Mouse (Mus musculus): ENCODE data around the gene Gstt4. TPM values are rescaled to one million over a fixed set of nuclear protein-coding genes. Genes with fewer than 3 reads are reported as not detected.
"Not testable (repeated sequence)": the region's sequence is repeated elsewhere in the genome, so short reads cannot be mapped to it uniquely, and the experiment has no call there.

The Gstt4 gene
- not detected in 2 replicates for polyA plus RNA-seq (2014; fragmentation: Nextera tagmentation; extraction: Ambion mirVana)

DNA sequence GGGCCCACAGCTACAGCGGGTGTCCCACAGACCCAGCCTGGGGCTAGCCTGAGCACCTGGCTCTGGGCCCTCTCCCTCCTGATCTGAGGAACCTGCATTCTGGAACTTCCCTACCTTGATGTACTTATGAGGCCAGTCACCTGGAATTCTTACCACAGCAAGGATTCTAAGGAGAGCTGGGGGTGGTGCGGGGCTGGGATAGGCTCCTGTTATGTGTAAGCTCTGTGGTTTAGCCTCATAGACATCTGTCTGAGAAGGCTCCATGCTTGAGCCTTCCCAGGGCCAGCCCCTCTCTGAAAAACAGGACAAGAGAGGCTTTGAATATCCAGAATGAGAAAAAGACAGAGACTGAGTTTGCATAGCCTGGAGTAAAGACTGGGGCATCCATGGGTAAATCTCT, at the start of gene Gstt4:
TSS of gene Gstt4 (minus strand) at position 101 of the 400 bp plus-strand sequence.
- no peaks in the 10 kb centered on the region for H3K4me1 ChIP-seq (replicated peaks; ENCODE audit: control insufficient read depth, insufficient read depth, low read length)
- no peak within 1 kb of the TSS for H3K4me3 ChIP-seq (ENCODE audit: low read depth, low read length)
- H3K4me2 ChIP-seq (ENCODE audit: low read length), result no peak within 1 kb of the TSS
- DNase-seq (ENCODE audit: low spot score) (no peak), ATAC-seq (replicated peaks; ENCODE audit: low FRiP score, low TSS enrichment, low read depth) (no peak)
- 95% methylated on average over 2 of the region's 2 CpGs for whole genome bisulfite sequencing
- no peaks in the 10 kb centered on the region for H3K27me3 ChIP-seq (replicated peaks; ENCODE audit: control insufficient read depth, insufficient read depth, low read length)
- H3K27ac ChIP-seq (ENCODE audit: low read depth), result no peak within 1 kb of the TSS
- H3K9me3 ChIP-seq (ENCODE audit: control insufficient read depth, low read length), result no peaks in the 10 kb centered on the region
- H3K36me3 ChIP-seq (ENCODE audit: control insufficient read depth, insufficient read depth, low read length), result no peaks in the 10 kb centered on the region
- H3K9ac ChIP-seq (ENCODE audit: low read length), result no peak within 1 kb of the TSS

DNA sequence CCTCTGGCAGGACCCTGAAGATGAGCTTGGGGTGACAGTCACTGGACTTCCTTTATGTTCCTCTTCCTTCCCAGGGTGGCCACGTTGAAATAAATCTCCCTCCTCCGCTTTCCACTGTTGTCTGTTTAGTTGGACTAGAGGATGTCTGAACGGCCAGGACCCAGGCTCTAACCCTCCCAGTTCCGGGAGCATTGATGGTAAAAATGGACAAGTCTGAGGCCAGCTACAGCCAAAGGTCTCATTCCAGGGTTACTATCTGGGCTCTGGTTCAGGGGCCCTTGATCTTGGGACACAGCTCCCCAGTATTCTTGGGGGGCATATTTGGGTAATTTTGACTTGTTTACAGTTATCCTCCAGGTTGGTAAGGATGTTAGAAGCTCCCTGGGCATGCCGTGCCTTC, 39.2 kb upstream of the Gstt4 start:
- H3K4me2 ChIP-seq (ENCODE audit: low read length), result no peak overlapping the region
- H3K36me3 ChIP-seq (ENCODE audit: control insufficient read depth, insufficient read depth, low read length), result peaks cover 20% of the 10 kb centered on the region
- peaks cover 17% of the 10 kb centered on the region for H3K4me1 ChIP-seq (replicated peaks; ENCODE audit: control insufficient read depth, insufficient read depth, low read length)
- DNase-seq (ENCODE audit: low spot score) (no peak), ATAC-seq (replicated peaks; ENCODE audit: low FRiP score, low TSS enrichment, low read depth) (no peak)
- H3K27me3 ChIP-seq (replicated peaks; ENCODE audit: control insufficient read depth, insufficient read depth, low read length), result no peaks in the 10 kb centered on the region
- 89% methylated on average over 5 of the region's 5 CpGs for WGBS
- H3K27ac ChIP-seq (ENCODE audit: low read depth), result no peak overlapping the region
- no peaks in the 10 kb centered on the region for H3K9me3 ChIP-seq (ENCODE audit: control insufficient read depth, low read length)
- no peak overlapping the region for H3K9ac ChIP-seq (ENCODE audit: low read length)
- H3K4me3 ChIP-seq (ENCODE audit: low read depth, low read length), result no peak overlapping the region

DNA sequence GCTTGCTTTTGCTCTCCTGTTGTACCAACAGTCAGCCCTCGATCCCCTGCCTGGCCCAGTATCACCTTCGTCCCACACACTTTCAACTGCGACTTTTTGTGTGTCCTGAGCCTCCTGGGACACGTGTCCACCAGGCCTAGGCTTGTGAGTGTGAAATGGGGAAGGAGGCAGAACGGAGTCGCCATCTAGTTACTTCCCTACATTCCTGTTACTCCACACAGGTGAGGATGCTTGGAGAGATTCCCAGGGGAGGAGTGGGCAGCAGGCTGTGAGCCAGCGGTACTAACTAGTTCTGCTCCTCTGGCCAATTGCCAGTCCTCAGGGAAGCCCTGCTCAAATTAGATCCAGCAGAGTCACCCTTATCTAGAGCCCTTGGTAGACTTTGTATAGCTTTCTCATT, 38.4 kb upstream of the Gstt4 start:
- no peaks in the 10 kb centered on the region for H3K27me3 ChIP-seq (replicated peaks; ENCODE audit: control insufficient read depth, insufficient read depth, low read length)
- no peak for DNase-seq (ENCODE audit: low spot score)
- 45% methylated on average over 7 of the region's 7 CpGs for WGBS

DNA sequence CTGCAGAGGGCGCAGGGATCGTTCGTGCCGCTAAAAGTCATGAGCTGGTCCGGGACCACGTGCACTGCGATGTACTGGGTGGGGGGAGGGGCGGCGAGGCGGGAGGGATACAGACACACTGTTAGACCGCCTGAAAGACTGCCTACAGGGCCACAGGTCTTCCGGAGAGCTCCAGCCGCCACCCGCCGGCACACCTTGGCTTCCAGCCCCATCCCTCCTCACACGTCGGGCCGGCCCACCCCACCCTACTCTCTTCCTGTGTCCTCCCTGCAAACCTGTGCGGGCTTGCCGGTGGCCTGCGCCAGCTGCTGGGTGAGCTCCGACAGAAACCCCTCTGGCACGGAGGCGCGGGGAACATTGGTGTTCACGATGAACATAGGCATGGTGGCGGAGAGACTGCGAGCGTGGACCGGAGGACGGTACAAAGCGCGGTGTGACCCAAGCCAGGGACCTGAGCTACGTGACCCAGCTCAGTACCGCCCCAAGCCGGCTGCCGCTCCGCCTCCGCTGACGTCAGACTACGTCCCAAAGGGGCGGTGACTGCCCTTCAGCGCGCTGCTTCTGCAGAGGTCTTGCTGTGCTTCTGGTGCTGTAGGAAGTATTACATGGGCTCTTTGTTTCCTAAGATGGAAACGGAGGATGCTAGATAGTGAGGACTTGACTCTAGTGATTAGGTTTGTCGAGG, 37.6 kb upstream of the Gstt4 start, which contains the start of gene Mif:
TSS of gene Mif (minus strand) at position 455 of the 685 bp plus-strand sequence.
- peak within 1 kb of the TSS; percentile 65 for H3K4me3 ChIP-seq (ENCODE audit: low read depth, low read length)
- not testable (repeated sequence) for H3K27me3 ChIP-seq (replicated peaks; ENCODE audit: control insufficient read depth, insufficient read depth, low read length); H3K9me3 ChIP-seq (ENCODE audit: control insufficient read depth, low read length)
- ATAC-seq (replicated peaks; ENCODE audit: low FRiP score, low TSS enrichment, low read depth) (peak; percentile 97), DNase-seq (ENCODE audit: low spot score) (peak; percentile 99)
- peak within 1 kb of the TSS; percentile 94 for H3K9ac ChIP-seq (ENCODE audit: low read length)
- H3K36me3 ChIP-seq (ENCODE audit: control insufficient read depth, insufficient read depth, low read length), result peaks cover 20% of the 10 kb centered on the region
- WGBS, result under 1% methylated on average over 37 of the region's 46 CpGs
- H3K27ac ChIP-seq (ENCODE audit: low read depth), result peak within 1 kb of the TSS; percentile 96
- H3K4me1 ChIP-seq (replicated peaks; ENCODE audit: control insufficient read depth, insufficient read depth, low read length), result peaks cover 17% of the 10 kb centered on the region
- H3K4me2 ChIP-seq (ENCODE audit: low read length), result peak within 1 kb of the TSS; percentile 88

More for the DNA sequence above, 38.4 kb upstream of the Gstt4 start:
- Histone ChIP-seq H3K36me3 (ENCODE audit: control insufficient read depth, insufficient read depth, low read length) (peaks cover 20% of the 10 kb centered on the region), H3K4me3 (ENCODE audit: low read depth, low read length) (peak overlapping the region; percentile 65; the same call in 1 of the 2 replicates), H3K4me2 (ENCODE audit: low read length) (peak overlapping the region; percentile 88; the same call in 1 of the 2 replicates), H3K9ac (ENCODE audit: low read length) (no peak overlapping the region), H3K9me3 (ENCODE audit: control insufficient read depth, low read length) (no peaks in the 10 kb centered on the region), H3K27ac (ENCODE audit: low read depth) (peak overlapping the region; percentile 96), H3K4me1 (replicated peaks; ENCODE audit: control insufficient read depth, insufficient read depth, low read length) (peaks cover 17% of the 10 kb centered on the region)
- no peak for ATAC-seq (replicated peaks; ENCODE audit: low FRiP score, low TSS enrichment, low read depth)

DNA sequence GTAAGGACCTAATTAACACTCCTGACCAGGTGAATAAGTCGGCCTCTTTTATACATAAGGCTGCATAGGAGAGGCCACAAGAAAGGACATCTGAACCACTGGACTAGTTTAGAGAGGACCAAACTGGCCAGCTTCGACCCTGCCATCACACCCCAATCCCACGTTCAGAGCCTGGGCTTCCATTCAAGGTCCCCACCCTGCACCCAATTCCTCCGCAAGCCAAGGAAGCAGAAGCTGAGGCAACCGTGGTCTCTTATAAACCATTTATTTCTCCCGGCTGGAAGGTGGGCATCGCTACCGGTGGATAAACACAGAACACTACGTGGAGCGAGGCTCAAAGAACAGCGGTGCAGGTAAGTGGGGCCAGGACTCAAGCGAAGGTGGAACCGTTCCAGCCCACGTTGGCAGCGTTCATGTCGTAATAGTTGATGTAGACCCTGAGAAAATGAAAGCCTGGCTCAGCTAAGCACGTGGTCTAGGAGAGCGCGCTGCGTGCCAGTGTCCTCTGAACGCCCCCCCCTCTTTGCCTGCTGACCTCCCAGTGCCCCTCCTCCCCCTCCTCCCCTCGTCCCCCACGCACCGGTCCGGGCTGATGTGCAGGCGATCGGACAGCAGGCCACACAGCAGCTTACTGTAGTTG, 36.9 kb upstream of the Gstt4 start:
- Histone ChIP-seq H3K36me3 (ENCODE audit: control insufficient read depth, insufficient read depth, low read length) (peaks cover 20% of the 10 kb centered on the region), H3K9me3 (ENCODE audit: control insufficient read depth, low read length) (no peaks in the 10 kb centered on the region), H3K27me3 (replicated peaks; ENCODE audit: control insufficient read depth, insufficient read depth, low read length) (no peaks in the 10 kb centered on the region), H3K4me2 (ENCODE audit: low read length) (peak overlapping the region; percentile 88), H3K27ac (ENCODE audit: low read depth) (peak overlapping the region; percentile 96), H3K4me1 (replicated peaks; ENCODE audit: control insufficient read depth, insufficient read depth, low read length) (peaks cover 17% of the 10 kb centered on the region), H3K4me3 (ENCODE audit: low read depth, low read length) (peak overlapping the region; percentile 65), H3K9ac (ENCODE audit: low read length) (peak overlapping the region; percentile 94)
- WGBS, result 1% methylated on average over 27 of the region's 27 CpGs
- DNase-seq (ENCODE audit: low spot score) (peak; percentile 81), ATAC-seq (replicated peaks; ENCODE audit: low FRiP score, low TSS enrichment, low read depth) (peak; percentile 67)

DNA sequence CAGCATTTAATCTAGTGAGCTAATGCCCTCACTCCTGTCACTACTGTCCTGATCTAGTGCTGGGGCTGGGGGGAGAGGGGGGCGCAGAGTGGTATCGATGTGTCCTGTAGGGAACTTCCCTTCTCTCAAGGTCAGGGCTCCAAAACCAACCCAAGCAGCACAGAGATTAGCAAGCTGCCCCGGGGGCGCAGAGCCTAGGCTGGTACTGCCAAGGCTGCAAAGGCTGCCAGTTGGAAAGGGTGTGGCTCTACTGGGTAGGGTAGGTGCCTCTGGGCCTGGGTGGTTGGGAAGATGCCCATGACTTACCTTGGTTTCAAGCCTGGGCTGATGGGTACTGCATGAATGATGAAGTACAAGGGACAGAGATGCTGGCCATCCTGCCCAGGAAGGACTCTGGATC, 35.3 kb upstream of the Gstt4 start:
- Histone ChIP-seq H3K4me1 (replicated peaks; ENCODE audit: control insufficient read depth, insufficient read depth, low read length) (peaks cover 17% of the 10 kb centered on the region), H3K4me2 (ENCODE audit: low read length) (no peak overlapping the region), H3K9me3 (ENCODE audit: control insufficient read depth, low read length) (no peaks in the 10 kb centered on the region), H3K27ac (ENCODE audit: low read depth) (no peak overlapping the region), H3K36me3 (ENCODE audit: control insufficient read depth, insufficient read depth, low read length) (peaks cover 20% of the 10 kb centered on the region), H3K9ac (ENCODE audit: low read length) (no peak overlapping the region), H3K4me3 (ENCODE audit: low read depth, low read length) (no peak overlapping the region), H3K27me3 (replicated peaks; ENCODE audit: control insufficient read depth, insufficient read depth, low read length) (no peaks in the 10 kb centered on the region)
- WGBS, result 88% methylated on average over 4 of the region's 4 CpGs
- DNase-seq (ENCODE audit: low spot score), result no peak
- no peak for ATAC-seq (replicated peaks; ENCODE audit: low FRiP score, low TSS enrichment, low read depth)

DNA sequence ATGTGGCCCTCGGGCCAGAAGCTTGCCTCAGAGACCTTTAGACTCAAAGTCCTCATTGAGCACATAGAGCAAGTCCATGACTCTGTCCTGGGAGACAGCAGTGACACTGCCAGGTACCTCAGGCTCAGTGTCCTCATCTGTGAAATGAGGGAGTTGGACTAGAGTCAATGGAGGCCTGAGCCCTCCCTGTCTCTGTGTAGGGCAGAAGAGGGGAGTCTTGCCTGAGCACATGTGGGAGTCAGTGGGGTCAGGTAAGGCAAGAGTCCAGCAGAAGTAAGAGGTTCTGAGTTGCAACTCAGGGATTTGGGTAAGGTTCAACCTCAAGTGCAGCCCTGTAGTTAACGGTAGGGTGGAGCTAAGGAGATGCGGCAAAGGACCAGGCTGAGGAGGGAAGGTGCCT, 34.6 kb upstream of the Gstt4 start:
- DNase-seq (ENCODE audit: low spot score) (no peak), ATAC-seq (replicated peaks; ENCODE audit: low FRiP score, low TSS enrichment, low read depth) (no peak)
- Histone ChIP-seq H3K4me2 (ENCODE audit: low read length) (no peak overlapping the region), H3K9me3 (ENCODE audit: control insufficient read depth, low read length) (no peaks in the 10 kb centered on the region), H3K4me3 (ENCODE audit: low read depth, low read length) (no peak overlapping the region), H3K36me3 (ENCODE audit: control insufficient read depth, insufficient read depth, low read length) (peaks cover 20% of the 10 kb centered on the region), H3K27ac (ENCODE audit: low read depth) (no peak overlapping the region), H3K27me3 (replicated peaks; ENCODE audit: control insufficient read depth, insufficient read depth, low read length) (no peaks in the 10 kb centered on the region), H3K4me1 (replicated peaks; ENCODE audit: control insufficient read depth, insufficient read depth, low read length) (peaks cover 17% of the 10 kb centered on the region), H3K9ac (ENCODE audit: low read length) (no peak overlapping the region)
- 71% methylated on average over 3 of the region's 3 CpGs for WGBS

DNA sequence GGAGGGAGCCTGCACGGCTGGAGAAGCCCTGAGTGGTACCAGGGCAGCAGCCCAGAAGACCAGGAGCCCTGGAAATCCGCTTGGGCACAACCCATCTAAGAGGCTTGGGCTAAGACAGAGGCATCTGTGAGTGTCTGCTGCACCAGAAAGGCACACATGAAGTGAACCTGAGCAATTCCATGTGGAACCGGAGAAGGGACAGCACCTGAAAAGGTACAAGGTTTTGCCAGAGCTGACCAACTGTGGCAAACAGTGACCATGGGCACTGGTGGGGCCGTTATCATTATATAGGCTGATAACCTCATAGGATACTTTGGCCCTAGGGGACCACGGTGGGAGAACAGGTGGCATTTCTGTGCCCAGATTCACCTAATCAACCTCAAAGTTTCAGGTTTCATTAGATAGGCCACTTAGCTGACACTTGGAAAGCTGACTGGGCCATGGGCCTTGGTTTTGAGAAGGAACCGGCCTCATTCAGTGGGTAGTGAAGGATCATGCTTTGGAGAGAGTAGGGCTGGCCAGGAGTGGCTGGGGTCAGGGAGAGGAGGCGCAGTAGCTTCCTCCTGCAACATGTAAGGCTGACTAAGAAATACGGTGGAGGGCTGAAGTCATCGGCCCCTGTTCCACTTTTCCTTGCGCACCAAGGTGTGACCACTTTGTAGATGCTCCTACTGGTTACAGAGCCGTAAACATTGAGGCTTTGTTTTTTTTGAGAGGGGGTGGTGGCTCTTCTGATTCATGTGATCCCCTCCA, 34.0 kb upstream of the Gstt4 start:
- 74% methylated on average over 11 of the region's 11 CpGs for WGBS
- Histone ChIP-seq H3K36me3 (ENCODE audit: control insufficient read depth, insufficient read depth, low read length) (peaks cover 20% of the 10 kb centered on the region), H3K4me3 (ENCODE audit: low read depth, low read length) (no peak overlapping the region), H3K4me1 (replicated peaks; ENCODE audit: control insufficient read depth, insufficient read depth, low read length) (peaks cover 24% of the 10 kb centered on the region), H3K9me3 (ENCODE audit: control insufficient read depth, low read length) (no peaks in the 10 kb centered on the region), H3K27ac (ENCODE audit: low read depth) (no peak overlapping the region), H3K4me2 (ENCODE audit: low read length) (no peak overlapping the region), H3K9ac (ENCODE audit: low read length) (no peak overlapping the region), H3K27me3 (replicated peaks; ENCODE audit: control insufficient read depth, insufficient read depth, low read length) (no peaks in the 10 kb centered on the region)
- ATAC-seq (replicated peaks; ENCODE audit: low FRiP score, low TSS enrichment, low read depth), result no peak
- no peak for DNase-seq (ENCODE audit: low spot score)

All from intestine, embryonic 14.5 days (tissue).